Mouse (Mus musculus) kidney, postnatal 14 days (tissue): ENCODE data around the gene Mre11a.
A peak's percentile ranks its signal among the peaks of the same experiment; 100 is the strongest.

Experiments used
- DNase-seq: peaks from one replicate; pipeline ENCODE4 v3.0.0; 2022; ENCODE audit warnings: mixed read lengths

The Mre11a gene

GRCm38 (mm10) chr9:14784039-14785002 lies at the start of gene Mre11a, which contains the start of gene Ankrd49:
Gene Mre11a, plus strand, starts transcription at chr9:14784654.
Gene Ankrd49, minus strand, starts transcription at chr9:14784856.
- DNase-seq, result peak; percentile 96

- no peak for DNase-seq
These were observed 44.8 kb upstream of the Mre11a start for GRCm38 (mm10) chr9:14739498-14740150.

- no peak for DNase-seq
These were observed 44.1 kb upstream of the Mre11a start, which contains the start of gene Piwil4 for GRCm38 (mm10) chr9:14740151-14740924. Gene Piwil4, minus strand, starts transcription at chr9:14740733.

GRCm38 (mm10) chr9:14750901-14751502 lies 33.5 kb upstream of the Mre11a start:
- no peak for DNase-seq

- DNase-seq, result peak; percentile 17
These were observed 32.9 kb upstream of the Mre11a start for GRCm38 (mm10) chr9:14751503-14752000.

- peak; percentile 85 for DNase-seq
These were observed 32.4 kb upstream of the Mre11a start, which contains the start of gene Fut4 for GRCm38 (mm10) chr9:14752001-14752522. Gene Fut4, minus strand, starts transcription at chr9:14752393.

GRCm38 (mm10) chr9:14753947-14754346 lies 30.5 kb upstream of the Mre11a start:
- DNase-seq, result no peak

GRCm38 (mm10) chr9:14754469-14754868 lies 30.0 kb upstream of the Mre11a start:
- DNase-seq, result no peak

GRCm38 (mm10) chr9:14758590-14758989 lies 25.9 kb upstream of the Mre11a start:
- DNase-seq, result no peak

GRCm38 (mm10) chr9:14759261-14759660 lies 25.2 kb upstream of the Mre11a start:
- no peak for DNase-seq

GRCm38 (mm10) chr9:14764765-14765164 lies 19.7 kb upstream of the Mre11a start:
- peak; percentile 52 for DNase-seq

GRCm38 (mm10) chr9:14769811-14770210 lies 14.6 kb upstream of the Mre11a start:
- no peak for DNase-seq

- DNase-seq, result no peak
These were observed 13.5 kb upstream of the Mre11a start, which contains the start of gene 1700012B09Rik for GRCm38 (mm10) chr9:14770803-14771471. Gene 1700012B09Rik, minus strand, starts transcription at chr9:14771030.

GRCm38 (mm10) chr9:14772074-14772473 lies 12.4 kb upstream of the Mre11a start:
- DNase-seq, result no peak

GRCm38 (mm10) chr9:14773813-14774212 lies 10.6 kb upstream of the Mre11a start:
- DNase-seq, result no peak

- no peak for DNase-seq
These were observed 6.1 kb upstream of the Mre11a start for GRCm38 (mm10) chr9:14778341-14778740.

GRCm38 (mm10) chr9:14787356-14787755 lies 2.9 kb downstream of the Mre11a start:
- no peak for DNase-seq

- DNase-seq, result no peak
These were observed 21.3 kb downstream of the Mre11a start for GRCm38 (mm10) chr9:14805714-14806113.

GRCm38 (mm10) chr9:14806786-14807185 lies 22.3 kb downstream of the Mre11a start:
- no peak for DNase-seq

GRCm38 (mm10) chr9:14810111-14810510 lies 25.7 kb downstream of the Mre11a start:
- DNase-seq, result no peak

GRCm38 (mm10) chr9:14821396-14821795 lies 36.9 kb downstream of the Mre11a start:
- DNase-seq, result no peak
